Mouse (Mus musculus) hematopoietic multipotent progenitor cell, adult 10-12 weeks (in vitro differentiated cells): ENCODE measurements around the gene Mup8. TPM values are rescaled to one million over a fixed set of nuclear protein-coding genes. Genes with fewer than 3 reads are reported as not detected.

Experiments
- polyA plus RNA-seq: library from polyadenylated mRNA; stranded (reverse); fragments of >175 nt; gene quantifications from 2 replicates; pipeline ENCODE4 v1.2.3, GENCODE M21; 2012; ENCODE audit warnings: low replicate concordance

Gene Mup8
- not detected in 2 replicates for polyA plus RNA-seq

GRCm38 (mm10) chr4:60222499-60222898, at the start of gene Mup8:
Gene Mup8, minus strand, starts transcription at chr4:60222599.

Other genes with a start within 250 kb of the Mup8 start
- gene Mup7, start 152.1 kb downstream of the Mup8 start, polyA plus RNA-seq, result not detected in 2 replicates
- not detected in 2 replicates for gene Mup2, start 68.3 kb downstream of the Mup8 start, polyA plus RNA-seq
- gene Mup9, start 199.4 kb upstream of the Mup8 start, polyA plus RNA-seq, result not detected in 2 replicates